Mouse (Mus musculus) left cerebral cortex, adult 8-10 months (tissue): Measurements from ENCODE around the gene Faim2. TPM values are rescaled to one million over a fixed set of nuclear protein-coding genes. Genes with fewer than 3 reads are reported as not detected.
A peak's percentile ranks its signal among the peaks of the same experiment; 100 is the strongest.

Experiments
- DNase-seq, 2 experiments: peaks; one replicate each; pipeline ENCODE4 v3.0.0; 2022; ENCODE audit warnings: low spot score in 2 of 2
- total RNA-seq, 4 experiments: library from RNA; stranded (reverse); gene quantifications; 2 replicates each; pipeline ENCODE4 v1.2.4; 2022

Gene Faim2
- 100 to 1,000 TPM; 421 to 457 (median 452) TPM for total RNA-seq

DNA sequence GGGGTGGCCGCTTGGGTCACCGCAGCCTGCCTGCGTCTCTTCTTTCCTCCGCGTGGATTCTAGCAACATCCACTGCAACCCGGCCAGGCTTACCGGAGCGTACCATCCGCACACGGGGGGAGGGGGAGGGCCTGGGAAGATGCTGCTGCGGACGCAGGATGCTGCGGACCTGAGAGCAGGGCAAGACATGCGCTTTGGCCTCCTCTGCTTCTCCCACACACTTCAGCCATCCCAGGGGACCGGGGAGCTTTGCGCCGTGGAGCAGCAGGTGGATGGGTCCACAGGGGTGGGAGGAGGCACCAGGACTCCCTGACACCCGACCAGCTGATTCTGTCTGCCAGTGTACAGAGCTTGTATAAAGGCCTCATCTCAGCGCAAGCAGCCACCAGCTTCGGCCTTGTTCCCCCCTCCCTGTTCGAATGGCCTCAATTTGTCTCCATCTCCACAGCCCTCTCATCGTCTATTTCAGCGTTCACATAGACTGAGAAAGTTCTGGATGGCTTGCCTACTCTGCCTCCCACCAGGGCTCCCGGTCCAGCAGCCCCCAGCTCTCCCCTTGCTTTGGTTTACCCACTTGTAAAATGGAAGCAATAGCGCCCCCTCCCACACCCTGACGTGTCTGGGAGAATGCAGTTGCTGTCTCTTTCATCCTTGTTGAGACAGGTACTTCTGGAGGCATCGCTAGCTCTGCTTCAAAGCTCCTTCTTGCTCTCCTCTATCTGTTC, at the start of gene Faim2:
TSS of gene Faim2 (minus strand) at position 537 of the 725 bp plus-strand sequence.
- peak; percentile 63 to 85 for DNase-seq

- peak in 1 of 2 experiments; percentile 30 for DNase-seq
Measured at GRCm38 (mm10) chr15:99569123-99569522, 41.2 kb upstream of the Faim2 start.

DNA sequence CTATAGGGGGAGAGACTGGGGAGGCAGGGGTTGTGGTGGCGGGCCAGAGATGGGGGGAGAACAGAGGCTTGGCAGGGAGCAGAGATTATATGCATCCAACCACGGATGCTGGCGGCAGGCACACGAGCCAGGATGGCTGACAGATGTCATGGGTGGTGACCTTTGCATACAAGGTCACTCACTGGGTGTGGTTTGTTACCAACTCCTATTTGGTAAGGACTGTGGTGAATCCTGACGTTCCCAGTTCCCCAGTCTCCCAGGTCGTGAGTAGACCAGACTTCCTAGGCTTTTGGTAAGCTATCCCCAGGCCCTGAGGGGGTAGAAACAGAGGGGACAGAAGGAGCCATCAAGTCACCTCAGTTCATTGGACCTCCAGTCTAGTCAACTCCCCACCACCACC, 40.7 kb upstream of the Faim2 start:
- no peak for DNase-seq

DNA sequence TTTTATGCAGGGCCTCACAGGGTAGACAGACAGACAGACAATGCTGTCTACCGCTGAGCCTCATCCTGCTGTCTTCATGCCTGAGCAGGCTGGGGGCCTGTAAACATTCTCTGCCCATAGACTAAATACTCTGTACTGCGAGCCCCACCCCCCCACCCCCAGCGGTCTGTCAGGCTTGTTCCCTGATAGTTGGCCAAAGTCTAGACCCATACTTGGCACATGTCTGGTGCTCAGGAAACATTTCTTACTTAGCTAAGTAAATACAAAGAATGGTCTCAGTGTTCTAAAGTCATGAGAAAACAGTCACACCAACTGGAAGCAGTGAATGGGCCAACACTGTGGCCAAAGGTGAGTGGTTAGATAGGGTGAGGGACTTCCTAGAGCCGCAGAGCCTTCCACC, 39.4 kb upstream of the Faim2 start:
- no peak for DNase-seq

GRCm38 (mm10) chr15:99560246-99560645, 32.3 kb upstream of the Faim2 start:
- DNase-seq: no peak

DNA sequence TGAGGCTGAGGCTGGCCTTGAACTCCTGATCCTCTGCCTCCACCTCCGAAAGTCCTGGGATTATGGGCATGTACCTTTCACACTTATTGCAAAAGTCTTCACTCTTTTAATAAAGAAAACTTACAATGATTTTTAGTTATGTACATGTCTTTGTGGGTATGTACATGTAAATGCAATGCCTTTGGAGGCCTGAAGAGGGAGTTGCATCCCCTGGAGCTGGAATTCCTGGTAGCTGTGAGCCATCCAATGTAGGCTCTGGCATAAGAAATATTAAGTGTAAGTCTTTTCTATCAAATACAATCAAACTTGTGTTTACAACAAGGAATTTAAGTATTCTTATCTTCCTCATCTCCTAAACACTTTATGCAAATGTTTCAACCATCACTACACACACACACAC, 31.0 kb upstream of the Faim2 start:
- no peak for DNase-seq

- no peak for DNase-seq
Measured at GRCm38 (mm10) chr15:99553767-99554166, 25.8 kb upstream of the Faim2 start.

- DNase-seq: no peak
Measured at GRCm38 (mm10) chr15:99549901-99550300, 21.9 kb upstream of the Faim2 start.

DNA sequence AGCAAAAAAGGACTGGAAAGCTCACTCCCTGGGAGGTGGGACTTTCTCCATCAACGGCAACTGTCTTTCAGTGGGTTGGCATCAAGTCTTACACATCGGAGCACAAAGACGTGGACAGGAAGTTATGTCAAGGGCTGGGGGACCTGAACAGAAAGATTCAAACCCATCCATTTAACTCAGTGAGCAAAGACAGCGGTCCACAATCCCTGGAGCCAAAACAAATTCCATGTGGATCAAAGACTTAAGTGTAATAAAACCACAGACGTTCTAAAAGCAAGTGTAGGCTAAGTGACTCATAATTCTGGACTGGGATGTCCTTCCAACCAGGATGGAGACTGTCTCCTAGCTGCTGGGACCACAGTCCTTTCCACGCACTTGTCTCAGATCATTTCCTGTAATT, 19.8 kb upstream of the Faim2 start:
- DNase-seq: no peak

- no peak for DNase-seq
Measured at GRCm38 (mm10) chr15:99546596-99546995, 18.6 kb upstream of the Faim2 start.

- no peak for DNase-seq
Measured at GRCm38 (mm10) chr15:99544047-99544446, 16.1 kb upstream of the Faim2 start.

DNA sequence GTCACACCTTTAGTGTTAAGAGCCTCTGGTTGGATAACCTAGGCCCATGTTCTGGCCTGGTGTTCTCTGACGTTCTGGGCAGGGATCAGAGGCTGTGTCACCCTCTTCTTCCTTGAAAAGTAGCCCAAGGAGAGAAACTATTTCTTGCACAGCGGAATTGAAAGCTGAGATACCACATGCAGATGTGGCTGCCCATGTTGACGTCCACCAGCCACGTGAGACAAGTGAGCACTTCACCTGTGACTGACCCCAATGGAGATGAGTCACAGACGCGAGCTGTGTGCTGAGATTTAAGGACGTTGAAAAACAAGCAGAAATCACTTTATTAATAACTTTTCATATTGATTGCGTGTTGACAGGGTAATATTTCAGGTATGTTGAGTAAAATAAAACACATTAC, 11.9 kb upstream of the Faim2 start:
- DNase-seq: no peak

GRCm38 (mm10) chr15:99536889-99537862, 9.2 kb upstream of the Faim2 start:
- DNase-seq: no peak

- no peak for DNase-seq
Measured at GRCm38 (mm10) chr15:99532023-99532422, 4.1 kb upstream of the Faim2 start.

DNA sequence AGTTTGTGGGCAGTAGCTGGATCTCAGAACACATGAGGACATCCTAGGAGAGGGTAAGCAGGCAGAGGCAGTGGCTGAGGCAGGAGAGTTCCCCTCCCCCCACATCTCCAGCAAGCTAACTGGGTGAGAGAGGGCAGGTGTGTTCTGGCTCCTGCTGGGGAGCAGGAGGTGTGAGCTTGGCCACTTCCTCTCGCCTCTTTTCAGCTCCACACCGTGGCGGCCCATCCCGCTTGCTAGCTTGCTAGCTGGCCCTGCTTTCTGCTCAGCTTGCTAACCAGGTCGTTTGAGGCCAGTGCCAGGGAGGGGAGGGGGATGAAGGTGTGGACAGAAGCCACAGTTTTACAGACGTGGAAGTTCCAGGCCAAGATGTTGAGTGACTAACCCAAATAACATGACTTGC, 3.2 kb upstream of the Faim2 start:
- no peak for DNase-seq

- DNase-seq: peak in 1 of 2 experiments; percentile 53
Measured at GRCm38 (mm10) chr15:99526681-99527080, 1.3 kb downstream of the Faim2 start.

GRCm38 (mm10) chr15:99520306-99520705, 7.7 kb downstream of the Faim2 start:
- no peak for DNase-seq

DNA sequence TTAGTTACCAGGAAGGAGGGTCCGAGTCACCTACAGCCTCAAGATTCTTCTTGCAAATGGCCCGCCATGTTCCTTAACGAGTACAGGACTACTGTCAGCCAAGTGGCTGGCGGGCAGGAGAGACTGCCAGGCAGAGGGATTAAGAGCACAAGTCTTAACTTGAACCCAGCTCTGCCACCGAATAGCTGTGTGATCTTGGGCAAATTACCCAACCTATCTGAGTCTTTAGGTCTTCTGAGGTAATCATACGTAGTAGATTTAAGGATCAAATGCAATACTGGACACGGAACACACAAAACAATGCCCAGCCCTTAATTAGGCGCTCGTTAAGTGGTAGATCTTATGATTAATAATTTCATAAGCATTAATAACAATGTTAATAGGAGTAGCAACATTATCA, 8.3 kb downstream of the Faim2 start:
- no peak for DNase-seq

- DNase-seq: no peak
Measured at GRCm38 (mm10) chr15:99517715-99518114, 10.2 kb downstream of the Faim2 start.

GRCm38 (mm10) chr15:99516715-99517114, 11.2 kb downstream of the Faim2 start:
- DNase-seq: no peak

DNA sequence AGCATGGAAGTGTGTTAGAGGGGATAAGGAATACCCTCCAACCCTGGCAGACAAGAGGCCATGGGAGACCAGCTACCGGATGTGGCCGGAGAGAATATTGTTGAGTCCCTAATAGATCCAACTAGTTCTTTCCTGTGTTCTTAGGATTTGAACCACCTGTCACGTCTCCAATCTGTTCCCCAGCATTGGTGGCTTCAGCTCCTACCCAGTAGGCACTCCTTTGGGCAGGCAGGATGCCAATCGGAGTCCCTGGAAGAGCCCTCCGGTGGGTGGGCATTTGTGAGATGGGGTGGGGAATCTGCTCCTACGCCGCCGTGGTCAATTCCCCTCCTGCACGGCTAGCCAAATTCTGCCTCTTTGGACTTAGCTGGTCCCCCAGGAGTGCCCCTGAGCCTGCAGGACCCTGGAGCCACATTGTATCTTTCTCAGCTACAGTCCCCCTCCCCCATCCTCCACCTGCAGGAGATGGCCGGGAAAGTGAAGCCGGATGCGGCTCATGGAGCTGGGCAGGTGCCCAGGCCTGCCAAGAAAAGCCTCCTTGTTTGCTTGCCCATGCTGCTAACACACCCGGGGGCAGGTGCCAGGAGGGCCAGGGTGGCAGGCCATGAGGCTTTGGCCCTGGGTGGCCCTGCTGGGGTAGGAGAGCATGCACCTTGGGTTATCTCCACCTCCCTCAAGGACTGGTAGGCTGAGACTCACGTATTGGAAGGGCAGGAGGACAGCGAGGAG, 16.0 kb downstream of the Faim2 start:
- no peak for DNase-seq

GRCm38 (mm10) chr15:99510621-99511020, 17.3 kb downstream of the Faim2 start:
- no peak for DNase-seq
